Comparison of ENCODE assay signal across 32 mouse cellular contexts in the genomic region with DNA sequence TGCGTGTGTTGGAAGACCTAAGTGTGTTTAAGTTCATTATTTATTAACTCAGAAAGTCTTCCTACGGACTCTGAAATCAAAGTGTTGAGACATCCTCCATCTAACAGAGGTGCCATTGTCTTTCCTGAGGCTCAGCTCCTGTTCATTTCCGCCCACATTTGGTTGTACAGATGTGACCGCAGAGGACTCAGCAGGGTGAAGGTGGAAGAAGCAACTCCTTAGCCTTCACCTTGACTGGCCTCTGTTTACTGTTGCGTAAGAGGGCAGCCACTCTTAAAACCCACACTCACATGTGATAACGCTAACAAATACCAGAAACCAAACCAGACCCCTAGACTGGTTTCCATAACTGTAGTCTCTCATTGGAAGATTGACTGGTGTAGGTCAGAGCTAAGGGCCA. TPM values are rescaled to one million over a fixed set of nuclear protein-coding genes. Genes with fewer than 3 reads are reported as not detected.
DNase-seq lines count a peak whose midpoint lies in the region; ATAC-seq and TF ChIP-seq lines count a peak whose summit lies in the region.
"Had no signal": no experiment of that assay in that cellular context is flagged by ENCODE, and none has a peak within 500 bp of the region (broad histone marks: within the 10 kb centered on the region; RNA-seq: fewer than 3 reads in every experiment).

No protein-coding gene starts in this region.

- intact Hi-C loops in left cerebral cortex, postnatal 14 days (cut with DNase I) = no loop called here

- H3K9ac ChIP-seq in liver, adult 2 months (ENCODE audit: low read depth, low read length) = no peak overlapping the region
- no peak overlapping the region for H3K9ac ChIP-seq in liver, embryonic 11.5 days (ENCODE audit: low read depth, low read length)
- H3K9ac ChIP-seq: embryonic facial prominence, embryonic 12.5 days; forebrain, embryonic 15.5 days; heart, embryonic 15.5 days; hindbrain, embryonic 13.5 days; limb, embryonic 13.5 days; liver, embryonic 14.5 days; lung, embryonic 14.5 days; midbrain, embryonic 15.5 days; neural tube, embryonic 12.5 days had no signal

- H3K4me3 ChIP-seq in liver, adult 2 months (ENCODE audit: insufficient read depth, low read depth, low read length) = no peak overlapping the region
- no peak overlapping the region for H3K4me3 ChIP-seq in liver, embryonic 11.5 days (ENCODE audit: low read depth, low read length)
- H3K4me3 ChIP-seq in myocyte = no peak overlapping the region
- H3K4me3 ChIP-seq: embryonic facial prominence, embryonic 12.5 days; forebrain, embryonic 10.5 days; forebrain, embryonic 15.5 days; heart, embryonic 10.5 days; heart, embryonic 15.5 days; hindbrain, embryonic 13.5 days; left cerebral cortex, adult 2 months; limb, embryonic 13.5 days; midbrain, embryonic 10.5 days; midbrain, embryonic 15.5 days; neural tube, embryonic 12.5 days had no signal

- peaks cover 57% of the 10 kb centered on the region for H3K79me2 ChIP-seq in liver, adult 2 months (ENCODE audit: control insufficient read depth, insufficient read depth, low read length)
- H3K79me2 ChIP-seq in myocyte (ENCODE audit: control insufficient read depth, insufficient read depth) = peaks cover 100% of the 10 kb centered on the region

- DNase-seq in liver, adult 2 months (ENCODE audit: extremely low read depth, low read depth, low spot score) = peak; percentile 42
- no peak for DNase-seq in liver, embryonic 11.5 days (ENCODE audit: low spot score)
- DNase-seq in R1 (ENCODE audit: low read depth, low spot score) = peak; percentile 57
- no peak for DNase-seq in lung, postnatal 10 days
- DNase-seq in natural killer cell, adult 2 months (ENCODE audit: low spot score in 2 of 2) = no peak
- no peak for DNase-seq in left cerebral cortex, postnatal 14 days (ENCODE audit: low spot score in 2 of 2)
- DNase-seq: adrenal gland, postnatal 14 days; B cell, adult 2 months; cerebellum, adult 11 months; cerebellum, adult 9-10 months; cerebellum, postnatal 36 days; gastrocnemius, postnatal 14 days; heart, postnatal 36 days; kidney, adult 8-10 months; kidney, postnatal 10 days; lung, embryonic 14.5 days; right cerebral cortex, adult 18-20 months had no signal

- no peak overlapping the region for H3K27ac ChIP-seq in liver, adult 2 months (replicated peaks; ENCODE audit: insufficient read depth, low read depth, low read length)
- no peak overlapping the region for H3K27ac ChIP-seq in liver, embryonic 11.5 days (ENCODE audit: low read depth, low read length)
- H3K27ac ChIP-seq: embryonic facial prominence, embryonic 12.5 days; forebrain, embryonic 10.5 days; forebrain, embryonic 15.5 days; heart, embryonic 15.5 days; hindbrain, embryonic 13.5 days; left cerebral cortex, adult 2 months; limb, embryonic 13.5 days; liver, embryonic 14.5 days; midbrain, embryonic 10.5 days; midbrain, embryonic 15.5 days; neural tube, embryonic 12.5 days had no signal

- no peak for ATAC-seq in liver, embryonic 11.5 days (replicated peaks; ENCODE audit: low FRiP score)
- ATAC-seq: forebrain, embryonic 15.5 days; midbrain, embryonic 15.5 days had no signal

- H3ac ChIP-seq in myocyte (ENCODE audit: control insufficient read depth, insufficient read length) = no peak overlapping the region

- peaks cover 35% of the 10 kb centered on the region for H3K4me1 ChIP-seq in liver, adult 2 months (ENCODE audit: control insufficient read depth, insufficient read depth, low read length)
- H3K4me1 ChIP-seq in liver, embryonic 11.5 days (replicated peaks; ENCODE audit: control insufficient read depth, insufficient read depth, low read length) = peaks cover 22% of the 10 kb centered on the region
- H3K4me1 ChIP-seq: forebrain, embryonic 15.5 days; midbrain, embryonic 15.5 days had no signal

- WGBS in liver, adult 2 months = 55% methylated on average over 6 of the region's 6 CpGs
- 82% methylated on average over 6 of the region's 6 CpGs for WGBS in liver, embryonic 11.5 days

- no peak for TF ChIP-seq POLR2A in liver, adult 2 months (IDR thresholded peaks at IDR 0.05; ENCODE audit: extremely low read depth, insufficient read depth, low read length)
- no peak for TF ChIP-seq POLR2A in myocyte (IDR thresholded peaks at IDR 0.05; ENCODE audit: insufficient read length, low read depth)

- no peak for TF ChIP-seq CTCF in liver, adult 2 months (IDR thresholded peaks at IDR 0.05; ENCODE audit: low read depth, low read length)

- H3K4me2 ChIP-seq in liver, embryonic 11.5 days = no peak overlapping the region
- H3K4me2 ChIP-seq in myocyte (ENCODE audit: low read depth) = no peak overlapping the region
- H3K4me2 ChIP-seq: embryonic facial prominence, embryonic 12.5 days; forebrain, embryonic 15.5 days; heart, embryonic 15.5 days; hindbrain, embryonic 13.5 days; limb, embryonic 13.5 days; lung, embryonic 14.5 days; midbrain, embryonic 15.5 days; neural tube, embryonic 12.5 days had no signal

- H3K27me3 ChIP-seq in liver, adult 2 months (ENCODE audit: control insufficient read depth, insufficient read depth, low read length) = no peaks in the 10 kb centered on the region
- H3K27me3 ChIP-seq in liver, embryonic 11.5 days (replicated peaks; ENCODE audit: control insufficient read depth, insufficient read depth, low read length) = no peaks in the 10 kb centered on the region
- H3K27me3 ChIP-seq in myocyte (ENCODE audit: control insufficient read depth, insufficient read depth, insufficient read length) = no peaks in the 10 kb centered on the region
- H3K27me3 ChIP-seq: CH12.LX; embryonic facial prominence, embryonic 12.5 days; forebrain, embryonic 15.5 days; heart, embryonic 15.5 days; hindbrain, embryonic 13.5 days; limb, embryonic 13.5 days; midbrain, embryonic 15.5 days; neural tube, embryonic 12.5 days had no signal

- H3K9me3 ChIP-seq in liver, embryonic 11.5 days (ENCODE audit: control insufficient read depth, low read length) = no peaks in the 10 kb centered on the region
- H3K9me3 ChIP-seq: embryonic facial prominence, embryonic 12.5 days; forebrain, embryonic 10.5 days; forebrain, embryonic 15.5 days; heart, embryonic 10.5 days; heart, embryonic 15.5 days; hindbrain, embryonic 13.5 days; limb, embryonic 13.5 days; midbrain, embryonic 10.5 days; midbrain, embryonic 15.5 days; neural tube, embryonic 12.5 days had no signal

- no peaks in the 10 kb centered on the region for H3K36me3 ChIP-seq in liver, adult 2 months (ENCODE audit: control insufficient read depth, insufficient read depth, low read length)
- no peaks in the 10 kb centered on the region; the same call in none of the 2 replicates for H3K36me3 ChIP-seq in liver, embryonic 11.5 days (ENCODE audit: control insufficient read depth, insufficient read depth, low read length)
- peaks cover 20% of the 10 kb centered on the region for H3K36me3 ChIP-seq in myocyte (ENCODE audit: control insufficient read depth, insufficient read depth)
- H3K36me3 ChIP-seq: embryonic facial prominence, embryonic 12.5 days; forebrain, embryonic 15.5 days; G1E; heart, embryonic 10.5 days; heart, embryonic 15.5 days; hindbrain, embryonic 13.5 days; midbrain, embryonic 15.5 days; neural tube, embryonic 12.5 days had no signal

TF ChIP-seq in myocyte, 11 proteins besides CTCF, POLR2A, EP300 and RAD21:
- TF ChIP-seq CEBPB (IDR thresholded peaks at IDR 0.05; ENCODE audit: insufficient read depth, poor library complexity, severe bottlenecking) (peak; percentile 53; the same call in 1 of the 2 replicates), TCF12 (IDR thresholded peaks at IDR 0.05; ENCODE audit: insufficient read depth, poor library complexity, severe bottlenecking) (no peak), E2F4 (IDR thresholded peaks at IDR 0.05; ENCODE audit: insufficient read depth) (no peak)

RNA-seq across cellular contexts. Expression of a gene that starts 9.0 kb away (rescaled TPM):
- total RNA-seq in liver, adult 2 months (2014; rRNA removed) = 21.4 and 21.5 TPM in 2 replicates
- polyA plus RNA-seq in liver, adult 2 months (2012; rRNA removed) = 11.9 and 15.7 TPM in 2 replicates
- polyA plus RNA-seq in liver, embryonic 11.5 days (2014; fragmentation: Nextera tagmentation; extraction: Ambion mirVana) = 14.4 and 16.3 TPM in 2 replicates
- polyA plus RNA-seq in myocyte (2012; fragmentation: generic; extraction: Trizol) = 71.4 TPM
- 10 to 100 TPM; 44.0 to 48.1 TPM for total RNA-seq in left cerebral cortex, postnatal 14 days (2021)
- polyA plus RNA-seq: G1E had no signal

Comparison
In these comparisons a context has a peak if more than half of its experiments do, and no peak if none do; other contexts are left out.
1. DNase-seq: peak in liver, adult 2 months (single experiment) and R1 (single experiment); none in liver, embryonic 11.5 days (single experiment), lung, postnatal 10 days (single experiment), natural killer cell, adult 2 months (0 of 2) and left cerebral cortex, postnatal 14 days (0 of 2).